Mouse (Mus musculus): ENCODE measurements around the gene Snrk. TPM values are rescaled to one million over a fixed set of nuclear protein-coding genes. Genes with fewer than 3 reads are reported as not detected.

Snrk gene
- polyA plus RNA-seq (2012; rRNA removed; ENCODE audit: low replicate concordance) = 23.4 and 33.2 TPM in 2 replicates

GRCm38 (mm10) chr9:122117112-122117616 is at the start of gene Snrk:
Snrk (plus strand) TSS chr9:122117266.

Other genes starting within 250 kb of the Snrk start
- gene Ackr2, start 218.9 kb upstream of the Snrk start, polyA plus RNA-seq (2012; rRNA removed; ENCODE audit: low replicate concordance) = 0.29 and 0.72 TPM in 2 replicates
- gene Cyp8b1, start 201.0 kb upstream of the Snrk start, polyA plus RNA-seq (2012; rRNA removed; ENCODE audit: low replicate concordance) = not detected in 2 replicates
- gene Fam198a, start 166.3 kb upstream of the Snrk start, polyA plus RNA-seq (2012; rRNA removed; ENCODE audit: low replicate concordance) = 0.14 and 0.47 TPM in 2 replicates
- gene Pomgnt2, start 120.2 kb upstream of the Snrk start, polyA plus RNA-seq (2012; rRNA removed; ENCODE audit: low replicate concordance) = 9.2 and 10.8 TPM in 2 replicates
- gene Ano10, start 177.2 kb downstream of the Snrk start, polyA plus RNA-seq (2012; rRNA removed; ENCODE audit: low replicate concordance) = 32.4 and 74.9 TPM in 2 replicates
- 5.6 and 9.1 TPM in 2 replicates for gene Abhd5, start 234.3 kb downstream of the Snrk start, polyA plus RNA-seq (2012; rRNA removed; ENCODE audit: low replicate concordance)

Measured in duodenum, adult 2 months (tissue).